Mouse (Mus musculus): ENCODE measurements around the gene Lyg2. TPM values are rescaled to one million over a fixed set of nuclear protein-coding genes. Genes with fewer than 3 reads are reported as not detected.

Gene Lyg2
- total RNA-seq, 2 experiments from 2014 or later = not detected

DNA sequence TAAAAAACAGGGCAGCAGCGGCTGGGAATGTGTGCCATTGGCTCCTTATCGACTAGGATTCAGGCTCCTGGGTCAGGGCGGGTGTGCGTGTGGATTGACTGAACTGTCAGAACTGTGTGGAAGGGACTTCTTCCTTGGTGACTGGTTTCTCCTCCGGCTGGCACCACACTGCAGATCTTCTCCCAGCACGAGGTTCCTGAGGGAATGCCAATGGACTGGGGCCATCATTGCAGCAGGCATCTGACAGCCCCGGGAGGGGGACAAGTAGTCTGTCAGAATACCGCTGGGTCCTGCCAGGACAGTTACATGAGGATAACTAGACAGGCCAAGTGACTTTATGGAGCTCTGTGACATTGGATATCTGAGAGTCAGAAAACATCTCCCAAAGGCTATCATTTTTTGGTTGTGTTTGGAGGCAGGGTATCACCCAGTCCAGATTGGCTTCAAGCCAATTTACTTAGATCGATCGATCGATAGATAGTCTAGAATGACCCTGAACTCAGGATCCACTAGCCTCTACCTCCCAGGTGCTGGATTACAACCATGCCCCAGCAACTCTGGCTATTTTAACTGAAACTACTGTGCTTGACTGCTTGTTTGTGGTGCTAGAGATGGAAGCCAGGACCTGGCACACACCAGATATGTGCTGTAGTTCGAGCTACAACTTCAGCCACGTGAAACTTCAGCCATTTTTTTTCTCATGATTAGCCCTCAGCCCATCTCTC lies 38.4 kb downstream of the Lyg2 start:
- DNase-seq = no peak

DNA sequence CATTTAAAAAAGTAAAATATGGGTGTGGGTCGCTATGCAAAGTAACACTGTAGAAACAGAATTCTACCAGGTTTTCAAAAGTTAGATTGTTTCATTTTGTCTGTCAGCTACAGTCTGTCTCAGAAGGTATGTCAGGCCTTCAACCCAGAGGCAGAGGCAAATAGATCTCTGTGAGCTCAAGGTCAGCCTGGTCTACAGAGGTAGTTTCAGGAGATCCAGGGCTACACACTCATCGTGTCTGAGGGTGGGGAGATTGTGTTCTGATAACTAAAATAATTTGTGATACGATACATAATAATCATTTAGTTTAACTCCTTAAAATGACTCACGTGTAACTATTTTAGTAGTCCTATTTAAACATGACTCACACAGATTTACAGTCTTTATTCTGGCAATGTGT lies 43.1 kb downstream of the Lyg2 start:
- DNase-seq = no peak

DNA sequence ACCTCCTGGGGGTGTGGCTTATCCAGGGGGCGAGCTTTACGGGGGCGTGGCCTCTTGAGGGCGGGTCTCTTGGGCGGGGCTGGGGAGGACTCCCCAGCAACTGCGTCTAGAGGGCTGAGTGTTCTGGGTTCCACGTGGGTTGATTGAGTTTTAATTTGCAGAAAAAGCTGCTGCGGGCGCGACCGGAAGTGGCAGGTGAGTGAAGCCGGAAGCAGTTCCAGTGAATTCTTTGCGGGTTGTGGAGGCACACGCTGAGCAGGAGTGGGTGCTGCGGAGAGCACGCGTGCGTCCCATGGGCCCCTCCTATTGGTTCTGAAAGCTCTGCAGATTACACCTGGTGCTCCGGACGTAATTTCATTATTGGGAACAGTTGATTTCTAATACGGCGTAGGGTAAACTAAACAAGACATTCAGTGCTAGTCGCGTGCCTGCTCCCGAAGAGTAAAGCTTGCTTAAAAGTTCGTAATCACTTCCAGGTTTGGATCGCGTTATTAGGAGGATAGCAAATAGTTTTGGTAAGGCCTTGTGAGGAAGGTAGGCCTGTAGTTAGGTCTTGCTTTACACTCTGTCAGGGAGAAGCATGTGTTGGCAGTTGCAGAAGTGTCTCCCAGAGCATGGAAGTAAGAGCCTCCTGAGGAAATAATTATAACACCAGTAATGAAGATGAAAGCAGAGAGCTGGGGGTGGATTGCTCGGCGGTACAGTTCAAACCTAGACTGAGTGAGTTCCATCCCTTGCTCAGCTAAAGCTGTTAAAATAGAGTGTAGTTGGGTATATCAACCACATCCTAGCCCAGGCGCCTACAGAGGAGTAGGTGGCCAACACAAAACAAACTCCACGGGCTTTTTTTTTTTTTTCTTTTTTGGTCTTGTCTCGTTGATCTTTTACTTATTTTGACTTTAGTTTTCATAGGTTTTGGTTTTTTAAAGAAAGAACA lies 43.9 kb downstream of the Lyg2 start:
- DNase-seq = peak; percentile 74

DNA sequence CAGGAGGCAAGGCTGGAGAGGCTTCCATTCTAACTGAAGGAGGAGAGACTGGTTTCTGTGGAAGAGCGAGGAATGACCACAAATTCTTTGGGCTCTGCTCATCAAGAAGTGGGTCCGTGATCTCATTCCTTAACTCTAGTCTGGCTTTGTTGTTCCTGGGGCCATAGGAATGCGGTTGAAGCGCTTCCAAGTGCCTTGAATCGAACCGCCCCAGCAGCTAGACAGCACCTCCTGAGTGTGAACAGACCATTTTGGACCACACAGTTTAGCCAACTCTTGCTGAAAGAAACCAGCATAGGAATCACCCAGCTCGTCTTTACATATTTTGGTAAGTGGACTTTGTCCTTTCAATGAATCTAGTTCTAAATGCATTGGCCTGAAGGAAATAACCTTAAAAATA lies 44.6 kb downstream of the Lyg2 start, which contains the start of gene Lipt1:
Lipt1 (plus strand) TSS at position 35 of the 400 bp plus-strand sequence.
- DNase-seq = no peak

DNA sequence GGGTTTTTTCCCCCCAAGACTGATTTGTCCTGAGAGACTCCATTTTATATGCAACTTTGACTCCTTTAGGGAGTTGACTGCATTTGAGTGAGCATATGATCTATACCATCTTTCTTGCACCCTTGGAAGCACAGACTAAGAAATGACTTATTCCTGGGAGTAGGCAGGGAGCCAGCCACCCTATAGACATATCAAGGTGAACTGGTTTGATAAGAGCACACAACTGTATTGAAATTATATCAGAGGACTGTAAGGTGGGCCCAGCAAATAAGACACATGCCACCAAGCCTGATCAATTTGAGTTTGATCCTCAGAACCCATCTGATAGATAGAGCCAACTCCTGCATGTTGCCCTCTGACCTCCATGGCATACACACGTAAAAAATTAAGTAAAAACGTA lies 46.9 kb downstream of the Lyg2 start:
- no peak for DNase-seq

DNA sequence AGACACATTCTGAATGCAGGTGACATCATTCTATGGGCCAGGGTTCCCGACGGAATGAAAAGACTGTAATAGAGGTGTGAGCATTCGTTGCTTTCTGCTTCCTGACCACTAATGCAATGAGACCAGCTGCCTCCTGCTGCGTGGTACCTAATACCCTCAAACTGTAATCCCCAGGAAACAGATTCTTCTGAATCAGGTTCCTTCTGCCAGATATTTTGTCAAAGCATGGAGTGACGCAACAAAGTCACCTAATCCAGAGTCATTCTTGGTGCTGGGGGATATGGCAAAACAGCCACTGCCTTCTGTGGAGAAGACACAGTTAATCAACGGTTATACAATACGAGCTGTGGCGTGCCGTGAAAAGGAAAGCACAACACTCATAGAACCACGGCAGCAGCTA lies 47.7 kb downstream of the Lyg2 start:
- no peak for DNase-seq

DNA sequence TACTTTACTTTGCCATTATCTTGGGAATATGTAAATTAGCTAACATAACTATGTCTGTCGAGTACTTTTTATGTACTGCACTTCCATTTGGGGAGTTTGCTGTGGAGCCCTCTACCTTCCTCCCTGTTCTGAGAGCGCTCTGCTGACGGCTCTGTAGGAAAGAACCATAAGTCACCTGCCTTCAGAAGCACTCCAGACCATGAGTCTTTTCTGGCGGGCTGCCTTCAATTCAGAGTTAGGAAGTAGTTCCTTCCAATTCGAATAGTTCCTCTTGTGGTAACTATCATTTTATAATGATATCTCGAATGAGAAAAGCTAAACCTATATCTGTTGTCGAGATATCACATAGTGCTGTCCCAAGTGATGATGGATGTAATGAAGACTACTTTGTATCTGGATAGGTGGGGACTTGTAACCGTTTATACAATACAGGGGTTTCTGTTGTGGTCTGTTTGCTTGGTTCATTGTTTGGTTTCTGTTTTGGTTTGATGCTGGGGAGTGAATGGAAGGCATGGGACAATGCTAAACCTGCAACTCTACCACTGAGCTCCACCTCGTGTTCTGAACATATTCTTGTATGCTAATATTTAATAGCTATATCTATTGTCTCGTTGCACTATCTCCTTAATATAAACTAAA lies 48.5 kb downstream of the Lyg2 start:
- DNase-seq = no peak

DNA sequence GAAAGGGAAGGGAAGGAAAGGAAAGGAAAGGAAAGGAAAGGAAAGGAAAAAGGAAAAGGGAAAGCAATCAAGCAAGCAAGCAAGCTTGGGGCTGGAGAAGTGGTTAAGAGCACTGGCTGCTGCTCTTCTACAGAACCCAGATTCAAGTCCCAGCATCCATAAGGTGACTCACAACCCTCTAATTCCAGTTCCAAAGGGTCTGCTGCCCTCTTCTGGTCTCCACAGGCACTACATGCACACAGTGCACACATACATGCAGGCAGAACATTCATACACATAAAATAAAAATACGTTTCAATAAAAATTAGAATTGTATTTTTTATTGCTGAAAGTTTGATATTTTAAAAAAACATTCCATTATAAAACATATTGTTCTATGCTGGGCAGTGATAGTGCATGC lies 49.2 kb downstream of the Lyg2 start:
- DNase-seq = no peak

DNA sequence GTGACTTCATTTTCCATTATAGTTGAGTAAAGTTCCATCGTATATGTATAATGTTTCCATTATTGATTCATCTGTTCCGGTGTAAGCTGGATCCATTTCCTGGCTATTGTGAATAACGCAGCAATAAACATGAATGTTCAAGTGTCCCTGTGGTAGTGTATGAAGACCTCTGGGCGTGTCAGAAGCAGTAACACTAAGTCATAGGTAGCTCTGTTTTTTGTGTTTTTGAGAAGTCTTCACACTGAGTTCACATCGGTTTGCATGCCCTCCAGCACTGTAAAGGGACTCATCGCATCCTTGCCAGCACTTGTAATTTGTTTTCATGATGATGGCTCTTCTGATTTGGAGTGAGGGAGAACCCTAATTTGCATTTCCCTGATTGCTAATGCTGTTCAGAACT lies 50.0 kb downstream of the Lyg2 start, which contains the start of gene Tsga10:
Tsga10 (minus strand) TSS at position 144 of the 400 bp plus-strand sequence.
- no peak for DNase-seq

DNA sequence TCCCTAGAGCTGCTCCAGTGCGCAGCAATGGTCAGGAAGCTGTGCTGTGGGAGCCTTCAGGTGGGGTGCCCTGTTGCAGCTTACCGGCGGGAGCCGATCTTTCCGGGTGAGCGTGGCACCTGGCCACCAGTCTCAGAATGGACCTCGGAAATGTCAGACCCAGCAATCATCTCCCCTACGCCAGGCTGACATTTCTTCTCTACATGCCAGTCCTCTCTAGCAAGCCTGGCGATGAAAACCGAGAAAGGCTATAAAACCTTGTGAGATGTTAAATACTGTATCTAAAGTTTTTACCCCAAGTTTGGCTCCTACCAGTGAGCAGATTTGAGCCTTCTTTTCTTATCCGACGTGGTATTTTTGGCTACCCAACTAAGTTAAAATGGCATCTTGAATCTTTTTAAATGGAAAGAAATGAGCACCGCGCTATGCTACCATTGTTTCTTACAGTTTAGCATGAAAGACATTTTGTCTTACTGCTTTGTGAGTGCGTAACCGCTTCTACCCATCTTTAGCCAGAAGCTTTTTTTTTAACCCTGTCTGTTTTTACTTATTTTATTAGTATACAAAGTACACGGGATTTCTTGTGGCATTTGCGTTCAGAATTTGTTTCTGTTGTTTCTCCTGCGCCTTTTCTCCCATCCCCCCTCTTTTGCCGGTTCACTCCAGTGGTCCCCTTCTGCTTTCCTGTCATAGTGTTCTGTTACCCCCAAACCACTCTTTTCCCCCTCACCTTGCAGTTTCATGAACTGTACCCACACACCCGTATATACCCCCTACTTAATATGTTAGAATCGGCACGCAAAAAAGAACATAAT lies 50.7 kb downstream of the Lyg2 start:
- DNase-seq = no peak

DNA sequence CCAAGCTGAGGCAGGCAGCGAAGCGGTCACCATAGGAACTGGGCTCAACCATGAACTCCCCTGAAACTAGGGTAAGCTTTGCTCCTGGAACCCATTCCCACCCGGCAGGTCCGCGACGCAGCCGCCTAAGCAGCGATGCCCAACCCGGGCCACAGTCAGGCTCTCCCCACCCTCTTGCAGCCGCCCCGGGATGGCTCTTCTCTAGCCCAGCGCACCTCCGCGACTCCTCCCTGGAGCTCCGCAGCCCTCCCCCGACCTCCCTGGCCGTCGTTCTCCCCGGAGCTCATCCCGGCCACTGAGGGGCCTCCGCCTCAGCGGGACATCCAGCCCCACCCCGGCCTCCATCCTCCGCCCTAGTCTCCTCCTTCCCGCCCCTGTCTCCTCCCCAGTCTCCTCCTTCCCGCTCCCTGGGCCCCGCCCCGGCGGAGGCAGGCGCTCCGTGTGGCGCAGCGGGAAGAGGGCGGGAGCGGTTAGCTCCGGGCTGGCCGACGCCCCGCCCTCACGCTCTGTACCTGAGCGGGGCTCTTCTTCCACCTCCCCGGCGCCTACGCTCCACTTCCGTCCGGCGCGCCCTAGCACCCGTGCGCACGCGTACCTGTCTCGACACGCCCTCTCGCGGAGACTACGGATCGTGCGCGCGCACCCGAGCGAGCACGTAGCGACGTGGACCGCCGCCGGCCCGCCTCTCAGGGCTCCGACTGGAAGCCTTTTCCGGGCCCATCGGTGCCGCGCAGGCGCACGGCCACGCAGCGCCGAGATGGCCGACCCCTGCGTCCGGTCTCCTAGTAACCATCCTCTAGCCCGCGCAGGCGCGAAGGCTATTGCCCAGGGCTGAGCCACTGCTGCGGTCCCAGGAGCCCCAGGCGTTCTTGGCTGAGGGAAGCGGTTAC lies 51.5 kb downstream of the Lyg2 start:
- DNase-seq = peak; percentile 100

Other genes starting within 250 kb of the Lyg2 start
- gene 2010300C02Rik, start 196.4 kb downstream of the Lyg2 start, total RNA-seq (2021) = under 1 TPM; 0.13 to 0.24 TPM
- 1 to 10 TPM; 3.9 to 4.0 TPM for gene Tsga10, start 50.1 kb downstream of the Lyg2 start, total RNA-seq (2021)
- 1 to 10 TPM; 6.1 to 6.8 TPM for gene Lipt1, start 44.8 kb downstream of the Lyg2 start, total RNA-seq (2021)
- gene Mitd1, start 26.1 kb downstream of the Lyg2 start, total RNA-seq (2021) = 1 to 10 TPM; 2.5 to 3.0 TPM
- gene Mrpl30, start 26.0 kb downstream of the Lyg2 start, total RNA-seq (2021) = 100 to 1,000 TPM; 240 to 251 TPM
- not detected for gene Lyg1, start 41.3 kb upstream of the Lyg2 start, total RNA-seq (2021)
- gene Txndc9, start 81.4 kb upstream of the Lyg2 start, total RNA-seq (2021) = 10 to 100 TPM; 33.1 to 35.8 TPM
- gene Eif5b, start 81.5 kb upstream of the Lyg2 start, total RNA-seq (2021) = 10 to 100 TPM; 31.9 to 36.5 TPM
- 10 to 100 TPM; 16.3 to 16.6 TPM for gene Rev1, start 213.3 kb upstream of the Lyg2 start, total RNA-seq (2021)

Measured in gastrocnemius, postnatal 25 days (tissue).